Mouse (Mus musculus): ENCODE data around the gene Zfp763. TPM values are rescaled to one million over a fixed set of nuclear protein-coding genes. Genes with fewer than 3 reads are reported as not detected.
"Not testable (repeated sequence)": the region's sequence is repeated elsewhere in the genome, so short reads cannot be mapped to it uniquely, and the experiment has no call there.

The Zfp763 gene
- total RNA-seq (2021) = 10 to 100 TPM; 19.3 to 21.9 TPM
- long read RNA-seq, experiment 1, transcript Zfp763-201 (4 exons, 3,407 nt) = major isoform, 9 of 11 reads
- long read RNA-seq, experiment 1, partial matches to known transcripts = 0 of 11 reads
- long read RNA-seq, experiment 1, other reads (novel, unspliced or antisense) = 1 of 11 reads
- long read RNA-seq, experiment 2, transcript Zfp763-201 (4 exons, 3,407 nt) = major isoform, 22 of 24 reads
- long read RNA-seq, experiment 2, partial matches to known transcripts = 0 of 24 reads
- long read RNA-seq, experiment 2, other reads (novel, unspliced or antisense) = 2 of 24 reads

DNA sequence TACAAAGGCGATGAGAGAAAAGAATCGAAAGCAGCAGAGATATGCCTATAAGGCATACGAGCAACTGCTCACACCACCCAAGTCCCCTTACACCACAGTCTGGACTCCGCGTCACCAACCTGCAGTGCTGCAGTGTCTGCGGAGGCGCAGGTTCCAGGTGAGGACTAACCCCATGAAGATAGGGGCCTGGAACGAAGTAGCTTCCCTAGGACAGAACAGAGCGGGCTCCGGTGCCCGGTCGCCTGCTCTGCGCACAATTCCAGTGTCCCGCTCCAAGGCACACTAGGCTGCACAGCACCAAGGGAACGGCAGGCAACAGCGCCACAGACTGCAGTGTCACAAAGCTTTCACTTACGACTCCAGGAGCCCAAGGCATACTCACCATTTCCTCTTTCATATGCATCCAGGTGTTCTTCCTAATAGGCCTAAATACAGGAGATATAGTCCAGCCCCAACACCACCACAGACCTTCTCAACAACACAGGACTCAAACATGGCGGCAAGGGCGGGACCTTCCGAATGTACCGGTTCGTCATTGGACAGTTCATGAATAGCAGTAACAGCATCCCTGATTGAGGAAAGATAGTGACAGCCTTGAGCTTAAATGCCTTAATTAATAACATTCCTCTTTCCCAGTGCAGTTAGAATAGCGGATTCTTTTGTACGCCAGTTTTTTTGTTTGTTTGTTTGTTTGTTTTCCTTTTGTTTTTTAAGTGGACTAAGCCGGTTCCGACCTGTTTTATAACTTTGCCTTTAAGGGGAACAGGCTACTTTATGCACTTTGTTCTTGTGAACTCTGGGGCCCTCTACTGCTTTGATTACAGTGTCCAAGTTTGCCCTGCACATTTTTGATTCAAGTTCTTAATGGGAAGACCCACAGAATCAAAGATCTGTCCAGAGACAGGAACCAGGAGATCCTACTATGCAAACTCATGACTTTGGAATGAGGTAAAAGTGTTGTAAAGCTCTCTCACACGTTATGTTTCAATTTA, at the start of gene Zfp763:
TSS of gene Zfp763 (minus strand) at position 503 of the 992 bp plus-strand sequence.
- peak; percentile 33 for TF ChIP-seq CTCF (conservative IDR thresholded peaks at IDR 0.05)
- H3K27ac ChIP-seq = peak within 1 kb of the TSS; percentile 87
- H3K4me3 ChIP-seq = peak within 1 kb of the TSS; percentile 70
- DNase-seq (ENCODE audit: low spot score in 2 of 2) = peak; percentile 77 to 84

DNA sequence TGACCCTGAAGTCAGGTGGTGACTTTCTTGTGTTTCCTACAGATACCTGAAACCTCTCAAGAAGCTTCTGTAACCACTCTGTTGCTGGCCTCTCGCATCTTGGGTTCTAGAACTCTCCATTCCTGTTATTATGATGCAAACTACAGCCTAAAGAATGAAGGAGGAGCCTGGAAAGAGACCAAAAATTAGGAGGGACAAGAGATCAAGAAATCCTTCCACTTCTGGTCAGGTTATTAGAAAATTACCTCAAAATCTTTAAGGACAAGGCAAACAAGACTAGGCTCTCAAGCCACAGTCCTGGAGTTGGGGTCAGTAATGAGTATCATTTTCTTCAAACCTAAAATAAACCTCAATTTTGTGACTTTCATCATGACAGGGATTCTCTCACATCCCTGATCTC, 34.8 kb upstream of the Zfp763 start, which contains the start of gene 4921501E09Rik:
TSS of gene 4921501E09Rik (minus strand) at position 101 of the 400 bp plus-strand sequence.
- DNase-seq (ENCODE audit: low spot score in 2 of 2) = no peak
- no peak within 1 kb of the TSS for H3K4me3 ChIP-seq
- no peak for TF ChIP-seq CTCF (conservative IDR thresholded peaks at IDR 0.05)
- H3K27ac ChIP-seq = no peak within 1 kb of the TSS

DNA sequence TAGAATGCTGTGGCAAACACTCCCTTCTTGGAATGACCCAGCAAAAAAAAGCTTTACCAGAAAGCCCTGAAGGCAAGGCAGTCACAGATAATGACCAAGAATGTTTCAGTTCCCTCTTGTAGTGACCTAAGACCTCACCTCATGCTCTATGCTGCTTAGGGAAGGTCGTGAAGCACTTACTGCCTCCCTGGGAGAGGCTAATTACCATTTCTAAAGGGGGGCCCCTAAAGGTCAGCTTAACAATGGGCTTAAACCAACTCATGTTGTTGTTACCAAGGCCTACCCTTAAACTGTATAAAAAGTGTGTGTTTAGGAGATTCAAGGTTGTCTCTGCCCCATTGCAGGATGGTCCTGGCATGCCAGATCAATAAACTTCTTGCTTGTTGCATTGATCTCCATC, 29.8 kb upstream of the Zfp763 start:
- Histone ChIP-seq H3K4me3 (no peak overlapping the region), H3K27ac (no peak overlapping the region)
- no peak for DNase-seq (ENCODE audit: low spot score in 2 of 2)
- no peak for TF ChIP-seq CTCF (conservative IDR thresholded peaks at IDR 0.05)

DNA sequence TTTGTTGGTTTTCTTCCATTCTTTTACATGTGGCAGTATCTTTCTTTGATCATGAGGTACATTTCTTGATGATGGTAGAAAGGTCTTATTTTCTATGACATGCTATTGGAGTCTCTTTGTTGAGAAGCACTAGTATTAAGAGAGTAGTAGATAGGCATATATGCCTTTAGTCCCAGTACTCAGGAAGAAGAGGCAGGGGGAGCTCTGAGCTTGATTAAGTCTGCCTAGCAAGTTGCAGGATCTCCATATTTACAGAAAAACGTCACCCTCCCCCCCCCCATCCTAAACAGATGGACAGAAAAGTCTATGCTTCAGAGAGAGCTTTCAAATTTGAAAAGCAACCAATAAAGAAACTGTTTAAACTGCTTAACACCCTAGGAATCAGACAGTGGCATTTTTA, 25.6 kb upstream of the Zfp763 start:
- no peak overlapping the region for H3K4me3 ChIP-seq
- H3K27ac ChIP-seq = no peak overlapping the region
- TF ChIP-seq CTCF (conservative IDR thresholded peaks at IDR 0.05) = peak; percentile 61
- DNase-seq (ENCODE audit: low spot score in 2 of 2) = no peak

DNA sequence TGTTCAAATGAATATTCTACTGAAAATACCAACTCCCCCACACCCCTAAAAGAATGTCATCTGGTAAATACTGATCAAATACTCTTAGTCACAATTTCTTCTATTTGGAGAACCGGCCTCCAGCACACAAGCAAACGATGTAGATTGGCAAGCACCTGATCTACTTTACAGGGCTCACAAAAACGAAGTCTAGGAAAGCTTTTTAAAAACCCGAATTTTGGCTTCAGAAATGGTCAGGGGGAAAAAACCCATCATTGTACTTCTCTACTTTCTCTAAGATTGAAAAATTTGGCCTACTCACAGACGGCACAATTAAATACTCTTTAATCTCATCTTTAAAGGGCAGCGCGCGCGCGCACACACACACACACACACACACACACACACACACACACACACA, 826 bp downstream of the Zfp763 start:
- no peak for DNase-seq (ENCODE audit: low spot score in 2 of 2)
- TF ChIP-seq CTCF (conservative IDR thresholded peaks at IDR 0.05) = no peak
- H3K27ac ChIP-seq = no peak overlapping the region
- H3K4me3 ChIP-seq = peak overlapping the region; percentile 70

DNA sequence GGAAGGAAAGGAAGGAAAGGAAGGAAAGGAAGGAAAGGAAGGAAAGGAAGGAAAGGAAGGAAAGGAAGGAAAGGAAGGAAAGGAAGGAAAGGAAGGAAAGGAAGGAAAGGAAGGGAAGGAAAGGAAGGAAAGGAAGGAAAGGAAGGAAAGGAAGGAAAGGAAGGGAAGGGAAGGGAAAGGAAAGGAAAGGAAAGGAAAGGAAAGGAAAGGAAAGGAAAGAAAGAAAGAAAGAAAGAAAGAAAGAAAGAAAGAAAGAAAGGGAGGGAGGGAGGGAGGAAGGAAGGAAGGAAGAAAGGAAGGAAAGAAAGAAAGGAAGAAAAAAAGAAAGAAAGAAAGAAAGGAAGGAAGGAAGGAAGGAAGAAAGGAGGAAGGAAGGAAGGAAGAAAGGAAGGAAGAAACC, 12.8 kb downstream of the Zfp763 start:
- DNase-seq (ENCODE audit: low spot score in 2 of 2); H3K27ac ChIP-seq; H3K4me3 ChIP-seq: not testable (repeated sequence)

DNA sequence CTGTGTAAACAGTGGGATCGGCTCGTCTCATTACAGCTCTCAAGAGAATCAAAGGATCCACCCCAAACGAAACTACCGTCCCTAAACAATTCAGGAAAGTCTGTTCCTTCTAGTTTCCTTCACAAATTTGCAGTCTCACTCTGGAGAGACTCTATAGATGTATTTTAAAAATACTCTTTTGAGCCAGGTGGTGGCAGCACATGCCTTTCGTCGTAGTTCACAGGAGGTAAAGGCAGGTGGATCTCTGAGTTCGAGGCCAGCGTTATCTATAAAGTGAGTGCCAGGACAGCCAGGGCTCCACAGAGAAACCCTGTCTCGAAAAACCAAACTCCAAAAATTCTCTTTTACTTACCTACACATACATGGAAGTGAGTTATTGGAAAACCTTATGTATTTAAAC, 24.9 kb downstream of the Zfp763 start:
- H3K27ac ChIP-seq = no peak overlapping the region
- DNase-seq (ENCODE audit: low spot score in 2 of 2) = no peak

DNA sequence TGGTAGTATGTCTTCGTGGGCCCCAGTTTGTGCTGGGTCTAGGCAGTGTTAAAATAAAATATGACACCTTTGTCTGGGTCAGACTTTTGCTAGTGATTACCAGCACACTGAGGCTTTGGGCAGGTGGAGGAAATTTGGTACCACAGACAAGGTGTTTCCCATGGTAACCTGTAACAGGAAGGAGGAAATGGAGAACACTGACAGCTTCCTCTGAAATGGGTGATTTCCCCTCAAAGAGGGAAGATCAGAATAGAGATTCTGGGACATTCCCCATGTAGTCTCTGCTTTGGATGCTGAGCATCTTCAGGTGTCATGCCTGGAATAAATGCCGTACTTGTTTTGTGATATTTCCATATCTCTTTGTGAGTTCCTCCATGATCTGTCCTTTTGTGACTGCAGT, 34.7 kb downstream of the Zfp763 start:
- Histone ChIP-seq H3K4me3 (no peak overlapping the region), H3K27ac (no peak overlapping the region)
- TF ChIP-seq CTCF (conservative IDR thresholded peaks at IDR 0.05) = no peak
- no peak for DNase-seq (ENCODE audit: low spot score in 2 of 2)

More for the DNA sequence above, 24.9 kb downstream of the Zfp763 start:
- no peak overlapping the region for H3K4me3 ChIP-seq
- TF ChIP-seq CTCF (conservative IDR thresholded peaks at IDR 0.05) = peak; percentile 52

DNA sequence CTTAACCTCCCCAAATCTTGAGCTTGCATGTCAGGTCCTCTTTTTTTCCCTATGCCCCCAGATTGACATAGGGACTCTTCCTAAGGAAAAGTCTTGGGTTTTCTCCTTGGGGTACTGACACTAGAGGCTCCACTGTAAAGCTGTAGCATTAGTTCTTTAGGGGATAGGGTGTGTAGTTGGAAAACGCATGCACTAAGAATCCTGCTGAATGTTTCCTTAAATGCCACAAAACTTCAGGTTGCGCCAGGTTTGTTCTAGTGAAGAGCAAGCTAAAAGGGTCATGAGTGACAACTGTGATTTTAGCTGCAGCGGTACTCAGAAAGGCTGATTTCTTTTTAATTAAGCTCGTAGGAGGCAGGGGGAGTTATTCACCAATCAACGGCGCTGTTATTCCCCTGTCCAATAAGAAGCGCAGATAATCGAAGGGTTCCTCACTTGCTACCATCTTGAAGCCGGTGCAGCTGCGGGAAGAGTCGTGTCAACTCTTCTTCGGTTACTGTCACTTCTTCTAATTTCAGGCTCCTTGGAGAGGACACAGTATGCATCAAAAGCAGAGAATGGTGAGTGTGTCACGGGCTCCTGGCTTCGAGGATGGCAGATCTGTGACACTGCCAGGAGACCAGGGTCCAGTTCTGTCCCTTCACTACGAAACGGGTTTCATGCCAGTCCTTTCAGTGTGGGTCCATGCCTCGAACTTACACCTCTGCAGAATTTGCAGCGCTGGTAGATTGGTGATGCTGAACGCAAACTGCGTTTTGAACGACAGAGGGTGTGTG, 40.3 kb downstream of the Zfp763 start, which contains the start of gene Zfp952:
TSS of gene Zfp952 (plus strand) at position 431 of the 776 bp plus-strand sequence.
- no peak for TF ChIP-seq CTCF (conservative IDR thresholded peaks at IDR 0.05)
- H3K27ac ChIP-seq = peak within 1 kb of the TSS; percentile 87
- DNase-seq (ENCODE audit: low spot score in 2 of 2) = peak; percentile 86 to 91
- H3K4me3 ChIP-seq = peak within 1 kb of the TSS; percentile 91

DNA sequence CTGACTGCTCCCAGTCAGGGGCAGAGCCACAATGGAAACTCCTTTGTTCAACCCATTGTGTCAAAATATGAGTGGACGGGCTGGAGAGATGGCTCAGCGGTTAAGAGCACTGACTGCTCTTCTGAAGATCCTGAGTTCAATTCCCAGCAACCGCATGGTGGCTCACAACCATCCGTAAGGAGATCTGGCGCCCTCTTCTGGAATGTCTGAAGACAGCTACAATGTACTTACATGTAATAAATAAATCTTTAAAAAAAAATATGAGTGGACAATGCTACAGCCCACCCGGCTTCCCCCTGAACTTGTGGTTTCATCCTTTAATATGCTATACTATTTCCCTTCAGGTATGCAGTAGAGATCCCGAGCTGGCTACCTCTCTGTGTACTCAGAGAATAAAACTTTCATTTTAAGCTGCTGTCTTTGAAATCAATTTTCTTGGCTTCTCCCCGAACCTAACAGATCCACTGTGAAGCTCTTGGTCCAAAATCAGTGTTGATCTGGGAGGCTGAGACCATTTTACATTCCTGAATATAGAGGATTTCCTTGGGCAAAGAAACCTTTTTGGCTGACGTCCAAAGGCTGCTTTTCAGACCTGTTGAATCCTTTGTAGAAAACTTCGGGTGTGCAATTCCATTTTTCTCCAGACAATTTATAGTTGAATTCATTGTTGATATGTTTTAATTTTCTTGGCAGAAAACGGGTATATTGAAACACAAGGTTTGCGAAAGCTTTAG, 41.1 kb downstream of the Zfp763 start:
- TF ChIP-seq CTCF (conservative IDR thresholded peaks at IDR 0.05) = peak; percentile 68
- no peak overlapping the region for H3K27ac ChIP-seq
- H3K4me3 ChIP-seq = peak overlapping the region; percentile 91
- DNase-seq (ENCODE audit: low spot score in 2 of 2) = no peak

DNA sequence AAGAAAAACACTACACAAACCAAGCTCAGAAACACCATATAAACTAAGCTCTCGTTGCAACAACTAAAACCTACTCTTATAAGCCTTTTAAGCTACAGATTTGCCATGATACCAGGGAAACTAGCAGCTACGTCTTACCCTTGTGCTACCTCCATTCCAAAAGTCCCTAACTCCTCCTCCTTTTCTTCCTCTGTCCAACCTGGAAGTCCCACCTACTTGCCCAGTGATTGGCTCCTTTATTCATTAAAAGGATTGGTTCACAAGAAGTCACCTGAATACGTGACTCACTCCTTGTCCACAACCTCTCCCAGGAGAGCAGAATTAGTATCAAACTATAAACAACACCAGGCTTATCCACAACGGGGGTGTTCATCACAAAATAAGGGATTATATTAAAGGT, 46.9 kb downstream of the Zfp763 start:
- Histone ChIP-seq H3K27ac (no peak overlapping the region), H3K4me3 (no peak overlapping the region)
- no peak for TF ChIP-seq CTCF (conservative IDR thresholded peaks at IDR 0.05)
- DNase-seq (ENCODE audit: low spot score in 2 of 2) = no peak

DNA sequence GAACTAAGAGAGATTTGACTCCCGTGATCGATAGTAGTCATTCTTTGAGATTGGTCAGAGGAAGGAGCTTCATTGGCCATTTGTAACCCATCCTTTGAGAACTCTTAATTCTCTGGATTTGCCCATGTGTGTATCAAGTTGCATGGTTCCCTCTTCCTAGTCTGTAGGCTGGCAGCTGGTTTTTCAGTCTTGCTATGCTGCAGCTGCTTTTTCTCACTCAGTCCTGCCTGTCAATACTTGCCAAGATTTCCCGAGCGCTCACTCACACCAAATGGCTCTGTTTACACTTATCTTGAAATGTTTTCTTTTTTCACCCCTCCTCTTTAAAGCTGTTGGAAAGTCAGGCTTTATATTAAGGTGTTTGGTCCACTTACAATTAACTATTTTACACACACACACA, 51.8 kb downstream of the Zfp763 start:
- H3K4me3 ChIP-seq = no peak overlapping the region
- no peak for TF ChIP-seq CTCF (conservative IDR thresholded peaks at IDR 0.05)
- no peak overlapping the region for H3K27ac ChIP-seq
- DNase-seq (ENCODE audit: low spot score in 2 of 2) = no peak

Other genes starting within 250 kb of the Zfp763 start
- 10 to 100 TPM; 89.6 to 97.0 TPM for gene Zfp871, start 245.1 kb downstream of the Zfp763 start, total RNA-seq (2021)
- gene Zfp811, start 223.5 kb downstream of the Zfp763 start, total RNA-seq (2021) = 1 to 10 TPM; 6.3 to 7.3 TPM
- gene Zfp799, start 203.1 kb downstream of the Zfp763 start, total RNA-seq (2021) = 10 to 100 TPM; 30.7 to 34.6 TPM
- gene Zfp870, start 141.8 kb downstream of the Zfp763 start, total RNA-seq (2021) = 10 to 100 TPM; 10.4 to 10.9 TPM
- gene Cyp4f14, start 116.1 kb downstream of the Zfp763 start, total RNA-seq (2021) = 1 to 10 TPM; 4.1 to 5.4 TPM
- gene Cyp4f13, start 86.0 kb downstream of the Zfp763 start, total RNA-seq (2021) = 10 to 100 TPM; 23.7 to 27.6 TPM
- 1 to 10 TPM; 5.6 to 6.5 TPM for gene Zfp472, start 67.6 kb downstream of the Zfp763 start, total RNA-seq (2021)
- gene Zfp952, start 40.3 kb downstream of the Zfp763 start, total RNA-seq (2021) = 10 to 100 TPM; 17.9 to 19.0 TPM
- not detected for gene 4921501E09Rik, start 34.7 kb upstream of the Zfp763 start, total RNA-seq (2021)
- 10 to 100 TPM; 17.3 to 21.8 TPM for gene Zfp563, start 55.9 kb upstream of the Zfp763 start, total RNA-seq (2021)
- 1 to 10 TPM; 3.2 to 3.4 TPM for gene Morc2b, start 106.3 kb upstream of the Zfp763 start, total RNA-seq (2021)
- not detected for gene Olfr55, start 135.0 kb upstream of the Zfp763 start, total RNA-seq (2021)
- gene Olfr239, start 157.9 kb upstream of the Zfp763 start, total RNA-seq (2021) = not detected
- gene Olfr1564, start 188.3 kb upstream of the Zfp763 start, total RNA-seq (2021) = 1 to 10 TPM in 1 of 2 experiments, under 1 TPM in 1; 0.59 to 1.4 TPM
- 10 to 100 TPM; 12.4 to 14.5 TPM for gene Zfp955a, start 221.7 kb upstream of the Zfp763 start, total RNA-seq (2021)
- gene Olfr63, start 231.3 kb upstream of the Zfp763 start, total RNA-seq (2021) = not detected